Mouse (Mus musculus) brain, embryonic 18.5 days (tissue): ENCODE results near the gene Zxdc.

Experiments used
- DNase-seq: peaks from one replicate; pipeline ENCODE4 v3.0.0-alpha.2; 2012; ENCODE audit warnings: low read depth, low spot score

Gene Zxdc

DNA sequence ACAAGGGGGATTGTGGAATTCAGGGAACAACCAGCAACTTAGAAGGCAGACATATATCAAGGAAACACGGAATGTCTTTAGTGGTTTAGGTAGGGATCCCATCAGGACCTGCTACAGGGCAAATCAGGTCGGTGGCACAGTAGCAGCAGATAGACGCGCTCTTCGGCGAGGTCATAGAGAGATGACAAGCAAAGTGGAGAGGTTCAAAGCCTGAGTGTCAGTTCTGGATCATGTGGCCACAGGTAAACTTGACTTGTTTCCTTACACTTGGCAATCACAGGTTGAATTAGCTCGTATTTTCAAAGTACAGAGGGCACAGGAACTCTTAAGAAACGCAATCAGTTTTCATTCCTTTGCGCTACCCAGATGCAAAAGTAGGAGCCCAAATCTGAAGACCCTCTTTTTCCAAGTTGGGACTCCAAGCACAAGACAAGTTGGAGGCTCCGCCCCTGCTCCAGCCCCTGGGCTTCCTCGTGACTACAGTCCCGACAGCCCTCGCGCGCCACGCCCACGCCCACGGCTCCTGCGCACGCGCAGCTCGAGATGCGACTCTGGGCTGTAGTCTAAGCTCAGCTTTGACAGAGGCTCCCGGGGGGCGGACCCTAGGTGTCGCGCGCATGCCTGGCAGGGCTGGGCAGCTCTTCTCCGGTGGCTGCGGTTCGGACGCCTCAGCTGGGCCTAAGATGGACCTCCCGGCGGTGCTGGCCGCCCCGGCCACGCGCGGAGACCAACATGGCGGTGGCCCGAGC is at the start of gene Zxdc:
Gene Zxdc, plus strand, starts transcription at position 517 of the 749 bp plus-strand sequence.
- DNase-seq, result peak; percentile 92

DNA sequence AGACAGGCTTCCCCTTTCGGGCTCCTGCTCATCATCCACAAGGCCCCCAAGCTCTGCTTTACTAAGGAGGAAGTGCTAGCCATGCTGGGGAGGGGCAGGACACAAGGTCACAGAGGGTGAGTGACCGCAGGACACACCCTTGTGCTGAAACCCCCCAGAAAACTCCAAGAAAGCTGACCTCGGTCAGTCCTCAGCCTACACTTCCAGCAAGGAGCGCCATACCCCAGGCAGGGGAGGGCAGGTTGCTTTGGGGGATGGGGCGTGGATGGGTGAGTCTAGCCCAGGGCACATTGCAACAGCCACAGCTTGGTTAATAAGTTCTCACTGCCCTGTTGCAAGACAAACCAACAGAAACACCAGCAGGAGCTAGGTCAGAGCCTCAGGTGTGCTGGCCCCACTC is 48.9 kb upstream of the Zxdc start:
- DNase-seq, result no peak

DNA sequence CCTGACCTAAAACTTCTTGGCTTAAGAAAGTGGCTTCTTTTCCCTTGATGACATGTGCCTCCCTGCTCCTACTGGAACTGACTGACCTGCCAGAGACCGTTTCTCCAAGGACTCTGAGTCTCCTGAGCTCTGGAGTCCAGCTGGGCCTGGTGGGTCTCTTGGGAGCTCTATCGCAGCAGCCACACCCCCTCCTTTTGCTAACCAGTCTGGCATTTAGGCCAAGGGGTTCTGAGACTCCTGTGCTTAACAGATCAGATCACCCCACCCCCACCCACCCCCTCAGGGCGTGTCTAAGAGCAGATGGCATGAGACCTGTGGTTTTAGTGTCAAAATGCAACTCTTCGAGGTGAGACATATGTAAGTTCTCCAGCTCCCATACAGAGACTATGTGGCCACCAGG is 47.5 kb upstream of the Zxdc start:
- no peak for DNase-seq

DNA sequence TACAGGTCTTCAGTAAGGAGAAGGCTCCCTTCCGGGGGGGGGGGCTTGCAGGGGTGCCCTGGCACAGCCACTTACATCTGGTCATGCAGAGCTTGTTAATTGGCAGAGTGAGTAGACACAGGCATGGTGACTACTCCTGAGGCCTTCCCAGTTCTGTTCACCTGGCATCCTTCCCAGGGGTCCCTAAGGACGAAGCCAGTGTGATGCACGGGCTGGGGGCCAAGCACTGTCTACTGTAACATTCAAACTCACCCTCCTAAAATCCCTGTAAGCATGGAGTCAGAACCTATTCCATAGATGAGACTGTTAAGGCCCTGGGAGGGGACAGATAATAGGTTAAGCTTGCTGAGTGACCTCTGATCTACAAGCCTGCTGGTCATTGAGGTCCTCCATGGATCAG is 45.3 kb upstream of the Zxdc start:
- DNase-seq, result no peak

DNA sequence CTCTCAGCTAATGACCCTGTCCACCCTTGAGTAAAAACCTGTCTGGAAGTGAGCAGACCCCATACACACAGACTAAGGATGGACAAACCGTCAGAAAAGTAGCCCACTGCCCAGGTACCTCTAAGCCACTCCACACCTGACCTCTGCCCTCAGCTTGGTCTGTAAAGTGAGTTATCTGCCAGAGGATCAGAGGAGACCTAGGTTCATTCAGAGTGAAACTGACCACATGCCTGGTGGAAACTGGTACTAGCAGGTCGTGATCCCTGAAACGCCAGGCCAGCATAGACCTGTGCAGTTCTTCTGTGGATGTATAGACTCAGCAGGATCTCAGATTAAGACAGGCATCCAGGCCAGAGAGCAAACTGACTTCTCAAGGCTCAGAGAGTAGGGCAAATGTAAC is 44.8 kb upstream of the Zxdc start:
- no peak for DNase-seq

DNA sequence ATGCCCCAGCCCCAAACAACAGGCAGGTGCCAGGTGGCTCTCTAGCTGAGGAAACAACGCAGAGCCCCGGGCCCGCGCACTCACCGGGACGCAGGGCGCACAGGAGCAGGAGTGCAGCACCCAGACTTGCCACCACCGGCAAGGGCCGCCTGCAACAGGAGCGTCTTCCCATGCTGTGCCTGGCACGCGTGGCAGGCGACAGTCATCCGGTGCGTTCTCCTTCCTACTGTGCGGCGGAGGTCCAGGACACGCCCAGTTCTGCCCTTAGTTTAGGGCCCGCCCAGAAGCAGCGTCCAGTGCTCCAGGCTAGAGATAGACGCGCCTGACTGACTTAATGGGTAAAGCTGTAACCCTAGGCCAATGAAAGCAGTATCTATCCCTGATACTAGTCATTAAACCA is 44.3 kb upstream of the Zxdc start, which contains the start of gene Chst13:
Gene Chst13, minus strand, starts transcription at position 195 of the 400 bp plus-strand sequence.
- DNase-seq, result no peak

DNA sequence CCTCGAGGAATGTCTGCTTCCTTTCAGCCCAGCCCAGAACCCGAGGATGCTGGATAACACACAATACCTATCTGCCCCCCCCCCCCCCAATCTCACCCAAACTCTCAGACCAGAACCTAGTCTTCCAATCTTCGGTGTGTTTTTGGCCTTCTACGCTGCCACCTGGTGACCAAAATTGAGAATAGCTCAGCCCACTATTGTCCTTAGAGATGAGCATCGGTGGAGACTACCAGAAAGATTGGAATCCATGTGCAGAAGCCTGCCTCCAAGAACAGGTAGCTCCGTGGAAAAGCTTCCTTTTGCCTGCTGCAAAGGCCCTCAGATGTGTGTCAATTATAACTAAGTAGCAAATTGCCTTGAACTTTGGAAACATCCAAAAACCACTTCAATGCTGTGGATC is 41.6 kb upstream of the Zxdc start:
- no peak for DNase-seq

DNA sequence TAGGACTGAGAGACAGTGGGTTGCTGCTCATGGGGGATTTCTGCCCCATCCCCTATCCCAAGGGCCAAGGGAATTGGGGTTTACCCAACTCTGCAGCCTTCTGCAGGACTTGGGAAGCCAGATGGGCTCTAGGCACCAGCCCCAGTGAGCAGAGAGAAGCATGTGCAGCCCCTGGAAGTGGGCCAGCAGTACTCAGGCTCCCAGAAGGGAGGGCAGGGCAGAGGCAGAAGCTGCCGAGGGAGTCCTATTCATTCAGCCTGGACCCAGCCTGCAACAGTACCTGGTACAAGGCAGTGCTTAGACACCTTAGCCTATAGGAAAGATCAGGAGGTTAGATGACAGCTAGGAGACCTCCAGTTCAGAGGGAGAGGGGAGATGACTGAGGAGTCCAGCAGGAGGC is 39.3 kb upstream of the Zxdc start:
- peak; percentile 40 for DNase-seq

DNA sequence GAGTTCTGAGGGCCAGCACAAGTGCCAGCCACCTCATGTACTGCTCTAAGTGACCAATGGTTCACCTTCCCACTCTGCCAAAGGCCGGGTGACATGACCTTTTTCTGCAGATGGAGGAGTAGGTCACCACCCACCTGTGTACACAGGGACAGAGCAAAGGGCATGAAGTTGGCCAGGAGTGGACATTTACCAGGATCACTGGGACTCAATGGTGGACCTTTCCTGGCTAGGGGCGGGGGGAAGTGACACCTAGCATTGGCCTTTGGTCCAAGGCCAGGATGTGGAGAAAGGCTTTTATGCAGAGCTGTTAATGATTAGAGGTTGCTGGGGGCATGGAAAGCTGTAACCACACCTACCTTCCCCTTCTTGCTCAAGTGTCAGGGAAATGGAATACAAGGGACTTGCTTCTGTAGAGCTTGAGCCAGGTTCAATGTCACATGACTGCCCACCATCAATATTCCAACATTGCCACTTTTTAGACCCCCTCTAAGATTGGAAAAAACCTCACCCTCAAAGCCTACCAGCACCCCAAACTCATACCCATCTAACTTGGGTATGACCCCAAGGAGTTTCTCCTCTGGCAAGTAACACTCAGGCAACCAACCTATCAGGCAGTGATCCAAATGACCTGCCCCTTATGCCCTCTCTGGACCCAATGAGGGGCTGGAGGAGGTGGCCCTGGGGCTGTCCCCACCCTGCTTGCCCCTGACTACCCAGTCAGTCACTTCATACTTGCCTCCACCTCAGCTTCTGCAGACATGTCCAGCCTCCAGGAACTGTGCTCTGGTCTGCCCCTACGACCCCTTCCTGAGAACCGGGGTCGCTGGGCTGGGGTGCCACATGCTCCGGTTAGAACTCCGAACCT is 36.5 kb upstream of the Zxdc start, which contains the start of gene Uroc1:
Gene Uroc1, plus strand, starts transcription at position 724 of the 865 bp plus-strand sequence.
- no peak for DNase-seq

DNA sequence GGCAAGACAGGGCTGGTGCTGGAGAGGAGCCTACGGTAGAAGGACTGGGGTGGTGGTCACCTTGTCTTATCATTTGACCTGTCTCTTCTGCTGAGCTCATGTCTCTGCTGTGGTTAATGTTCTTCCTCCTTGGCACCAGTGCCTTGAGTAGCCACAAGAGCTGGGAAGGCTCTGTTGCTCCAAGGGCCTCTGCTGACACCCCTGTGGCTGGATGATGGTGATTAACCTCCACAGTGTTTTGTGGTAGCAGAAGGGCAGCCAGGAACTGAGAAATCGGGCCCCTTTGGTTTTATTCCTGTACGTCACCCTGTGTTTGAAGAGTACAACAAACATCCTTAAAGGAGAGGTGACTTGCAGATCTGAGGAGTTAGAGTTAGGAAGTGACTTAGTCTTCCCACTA is 35.0 kb upstream of the Zxdc start:
- DNase-seq, result no peak

DNA sequence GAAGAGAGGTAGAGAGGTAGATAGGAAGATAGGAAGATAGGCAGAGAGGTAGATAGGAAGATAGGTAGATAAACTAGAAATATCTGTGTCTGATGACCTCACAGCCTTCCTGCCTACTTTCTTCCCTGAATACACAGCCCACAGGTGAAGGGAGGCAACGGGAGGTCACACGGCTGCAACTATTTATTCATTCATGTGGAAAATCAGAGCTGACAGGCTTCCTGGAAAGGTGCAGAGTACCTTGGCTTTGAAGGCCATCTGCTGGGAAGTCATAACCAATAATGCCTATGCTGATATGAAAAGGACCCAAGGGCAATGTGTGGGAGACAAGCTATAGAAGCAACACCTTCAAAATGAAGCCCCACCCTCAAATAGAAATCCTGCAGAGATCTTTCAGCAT is 26.9 kb upstream of the Zxdc start:
- no peak for DNase-seq

DNA sequence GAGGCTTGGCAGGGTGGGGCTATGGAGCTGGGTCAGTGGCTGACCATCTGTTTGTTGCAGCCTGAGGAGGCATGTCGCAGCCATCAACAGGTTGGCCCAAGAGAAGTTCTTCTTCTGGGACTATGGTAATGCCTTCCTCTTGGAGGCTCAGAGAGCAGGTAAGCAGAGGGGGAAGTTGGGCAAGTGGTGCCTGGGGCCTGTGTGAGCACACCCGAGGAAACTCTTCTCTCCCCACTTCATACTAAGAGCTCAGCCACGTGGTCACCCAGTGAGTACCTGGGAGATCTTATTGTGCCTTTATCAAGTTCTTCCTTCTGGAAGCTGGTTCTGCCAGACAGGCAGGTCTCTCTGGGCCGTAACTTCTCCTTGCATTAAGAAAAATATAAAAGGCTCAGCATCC is 22.1 kb upstream of the Zxdc start:
- no peak for DNase-seq

DNA sequence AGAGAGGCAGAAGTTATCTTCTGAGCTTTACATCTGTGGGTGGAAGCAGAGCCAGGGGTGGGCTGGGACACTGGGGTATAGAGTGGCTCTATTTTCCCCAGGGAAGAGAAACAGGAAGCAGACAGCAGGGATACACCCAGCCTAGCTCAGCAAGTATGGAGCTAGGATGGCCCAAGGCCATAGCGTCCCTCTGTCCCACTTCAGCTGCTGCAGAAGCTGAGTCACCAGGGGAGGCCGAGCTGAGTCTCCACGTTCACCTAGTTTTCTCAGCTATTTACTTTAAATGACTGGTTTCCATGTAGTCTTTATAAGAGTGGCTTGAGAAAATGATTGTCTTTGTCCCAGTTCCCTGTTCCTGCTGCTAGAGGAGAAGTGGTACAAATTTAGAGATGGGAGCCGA is 20.8 kb upstream of the Zxdc start:
- DNase-seq, result no peak

DNA sequence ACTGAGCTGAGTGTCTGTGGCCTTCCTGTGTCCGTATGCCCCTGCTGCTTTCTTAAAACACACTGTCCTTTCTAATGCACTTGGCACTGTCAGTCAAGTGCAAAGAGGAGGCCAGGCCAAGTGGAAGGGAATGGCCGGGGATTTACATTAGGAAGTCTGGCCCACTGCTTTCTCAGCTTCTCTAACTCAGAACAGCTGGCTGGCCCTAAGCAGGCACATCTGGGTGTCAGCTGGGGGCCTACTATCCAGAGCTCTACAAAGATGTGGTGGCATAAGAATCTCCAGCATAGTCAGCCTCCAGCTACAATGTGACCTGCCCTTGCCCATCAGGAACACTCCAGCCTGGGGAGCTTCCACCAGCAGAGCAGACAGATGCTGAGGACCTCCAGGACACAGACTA is 19.3 kb upstream of the Zxdc start:
- no peak for DNase-seq

DNA sequence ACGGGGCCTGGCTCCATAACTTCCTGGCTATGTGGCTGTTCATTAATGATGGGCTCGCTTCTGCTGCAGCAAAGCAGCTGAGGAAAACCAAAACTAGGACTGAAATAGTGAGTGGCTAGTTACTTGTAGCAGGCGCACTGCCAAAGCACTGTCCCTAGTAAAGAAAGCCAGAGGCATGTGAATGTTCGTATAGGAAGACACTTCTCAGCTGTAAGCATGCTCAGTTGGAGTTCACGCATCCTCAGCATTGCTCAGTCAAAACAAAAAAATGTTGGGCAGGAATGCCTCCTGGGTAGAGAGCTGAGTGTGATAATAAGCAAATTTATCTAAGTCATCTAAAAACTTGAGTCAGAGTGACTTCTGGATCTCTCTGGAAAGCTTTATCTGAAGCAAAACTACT is 11.2 kb upstream of the Zxdc start:
- DNase-seq, result no peak

DNA sequence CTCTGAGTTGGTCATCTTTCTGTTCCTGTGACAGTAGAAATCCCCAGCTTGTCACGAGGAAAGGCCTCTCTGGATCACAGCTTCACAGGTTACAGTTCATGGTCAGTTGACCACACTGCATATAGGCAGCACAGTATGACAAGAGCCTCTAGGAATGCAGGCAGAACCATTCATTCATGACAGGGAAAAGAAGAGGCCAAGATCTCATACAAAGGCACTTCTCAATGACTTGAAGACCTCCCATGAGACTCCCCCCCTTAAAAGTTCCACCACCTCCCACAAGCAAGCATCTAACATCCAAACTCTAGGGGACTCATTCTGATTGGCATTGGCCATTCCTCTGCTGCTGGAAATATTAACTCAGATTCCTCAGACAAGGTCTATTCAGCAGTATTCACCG is 9.8 kb upstream of the Zxdc start:
- DNase-seq, result no peak

DNA sequence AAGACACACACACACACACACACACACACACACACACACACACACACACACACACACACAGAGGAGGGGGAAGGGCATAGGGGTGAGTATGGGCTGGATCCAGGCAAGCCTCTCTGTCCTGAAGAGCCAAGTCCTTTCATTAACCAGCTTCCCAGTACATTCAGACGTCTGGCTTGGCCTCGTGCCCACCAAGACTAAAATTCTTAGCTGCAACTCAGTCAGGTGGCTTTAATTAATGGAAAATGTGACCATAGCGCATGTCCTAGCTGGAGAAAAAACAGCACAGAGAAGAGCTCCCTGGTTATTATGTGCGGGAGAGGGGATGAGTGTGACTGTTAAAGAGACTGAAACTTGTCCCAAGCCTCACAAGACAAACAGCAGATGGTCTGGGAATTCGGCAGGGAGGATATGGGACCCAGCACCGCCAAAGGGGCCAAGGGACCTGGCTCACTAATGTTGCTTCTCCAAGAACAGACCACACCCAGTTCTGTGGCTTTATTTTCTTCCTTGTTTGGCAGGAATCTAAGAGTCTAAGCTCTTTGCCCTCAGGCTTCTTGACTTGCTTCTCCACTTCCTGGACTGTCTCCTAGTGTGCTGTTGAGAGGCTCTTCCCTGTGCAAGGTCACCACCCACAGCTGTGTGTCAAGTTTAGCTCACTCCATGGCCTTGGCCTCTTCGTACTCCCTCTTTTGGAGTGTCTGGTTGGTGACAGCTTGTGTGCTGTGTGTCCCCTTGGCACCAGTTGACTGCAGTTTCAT is 9.1 kb upstream of the Zxdc start:
- no peak for DNase-seq

DNA sequence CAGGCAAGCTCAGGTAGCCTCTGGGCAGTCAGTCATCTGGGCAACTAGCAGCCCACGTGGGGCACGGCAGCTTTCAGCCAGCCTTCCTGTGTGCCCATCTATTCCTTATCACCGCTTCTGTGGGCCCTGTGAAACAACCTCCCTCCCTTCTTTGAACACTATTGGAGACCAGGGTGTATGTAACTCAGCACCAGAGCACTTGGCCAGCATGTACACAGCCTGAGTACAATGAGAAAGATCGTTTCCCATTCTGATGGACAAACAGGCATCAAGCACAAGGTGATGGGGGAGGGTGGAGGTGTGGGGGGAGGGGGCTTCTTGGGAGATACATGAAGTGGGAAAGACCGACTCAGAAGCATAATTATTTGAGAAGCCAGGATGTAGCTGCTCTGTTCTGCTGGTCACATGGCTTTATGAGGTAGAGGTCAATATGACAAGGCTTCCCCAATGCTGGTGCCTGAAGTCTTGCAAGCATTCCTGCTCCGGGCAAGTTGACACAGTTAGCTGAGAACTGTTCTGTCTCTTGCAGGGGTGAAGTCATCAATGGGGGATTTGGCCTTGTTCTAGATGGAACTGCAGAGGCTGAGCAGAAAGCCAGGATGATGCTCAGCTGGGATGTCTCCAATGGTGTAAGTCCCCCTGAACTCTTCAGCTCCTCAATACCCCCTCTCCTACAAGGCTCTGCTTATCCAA is 8.2 kb upstream of the Zxdc start:
- DNase-seq, result no peak

DNA sequence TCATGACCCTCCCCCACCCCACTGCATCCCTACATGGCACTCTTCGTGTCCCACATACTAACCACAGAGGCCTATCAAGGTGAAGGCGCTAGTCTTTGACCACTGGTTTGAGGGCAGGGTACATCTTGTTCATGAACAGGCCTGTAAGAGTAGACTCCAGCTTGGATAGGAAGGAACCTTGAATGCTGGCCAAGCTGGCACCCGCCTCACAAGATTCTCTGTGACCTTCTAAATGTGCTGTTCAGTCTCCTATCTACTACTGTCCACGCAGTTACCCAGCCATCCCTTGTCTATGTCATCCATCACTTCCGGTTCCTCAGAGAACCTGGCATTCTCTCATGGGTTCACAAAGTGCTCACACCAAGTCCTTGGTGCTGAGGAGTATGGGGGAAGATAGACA is 6.0 kb upstream of the Zxdc start:
- no peak for DNase-seq

DNA sequence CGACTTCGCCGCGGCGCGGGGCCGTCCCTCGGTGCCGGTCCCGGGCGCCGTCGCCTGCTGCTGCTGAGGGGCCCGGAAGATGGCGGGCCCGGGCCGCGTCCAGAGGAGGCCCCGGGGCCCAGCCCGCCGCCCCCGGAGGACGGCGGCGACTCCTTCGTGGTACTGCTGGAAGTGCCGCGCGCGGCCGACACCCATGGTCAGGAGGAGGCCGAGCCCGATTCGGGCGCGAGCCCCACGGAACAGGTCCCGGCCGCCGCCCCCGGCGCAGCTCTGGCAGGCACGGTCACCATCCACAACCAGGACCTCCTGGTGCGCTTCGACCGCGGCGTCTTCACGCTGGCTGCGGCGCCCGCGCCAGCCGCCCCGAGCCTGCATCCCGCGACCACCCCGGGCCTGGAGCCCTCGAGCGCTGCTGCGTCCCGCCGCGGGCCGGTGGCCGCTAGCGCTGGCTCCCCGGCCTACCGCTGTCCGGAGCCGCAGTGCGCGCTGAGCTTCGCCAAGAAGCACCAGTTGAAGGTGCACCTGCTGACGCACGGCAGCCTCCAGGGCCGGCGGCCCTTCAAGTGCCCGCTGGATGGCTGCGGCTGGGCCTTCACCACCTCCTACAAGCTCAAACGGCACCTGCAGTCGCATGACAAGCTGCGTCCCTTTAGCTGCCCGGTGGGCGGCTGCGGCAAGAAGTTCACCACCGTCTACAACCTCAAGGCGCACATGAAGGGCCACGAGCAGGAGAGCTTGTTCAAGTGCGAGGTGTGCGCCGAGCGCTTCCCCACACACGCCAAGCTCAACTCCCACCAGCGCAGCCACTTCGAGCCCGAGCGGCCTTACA is 647 bp downstream of the Zxdc start:
- no peak for DNase-seq

DNA sequence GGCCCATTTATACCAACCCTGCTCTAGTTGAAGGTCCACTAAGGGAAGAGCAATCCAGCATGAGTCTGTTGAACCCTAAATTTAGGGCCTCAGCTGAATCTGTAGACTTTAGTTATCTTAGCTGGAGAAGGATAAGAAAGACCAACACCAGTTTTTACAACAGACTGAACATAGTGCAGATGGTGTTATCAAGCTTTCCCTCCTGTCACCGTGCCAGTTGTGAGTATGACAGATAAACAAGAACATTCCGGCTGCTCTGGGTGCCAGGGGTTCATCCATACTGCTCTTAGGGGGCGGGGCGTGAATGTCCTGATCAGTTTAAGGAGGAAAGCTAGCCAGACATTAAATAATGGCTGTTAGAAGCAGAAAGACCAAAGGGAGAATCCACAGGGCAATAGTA is 5.4 kb downstream of the Zxdc start:
- no peak for DNase-seq
